Mouse (Mus musculus) G1E (cell line): ENCODE measurements at regions not wholly inside any gene's neighbourhood (a gene's known extent, or its start where the extent isn't known, plus 50 kb on each side); places are given as distances from the start of the nearest gene placed in this dataset.

ENCODE experiments used
- ATAC-seq: 2 replicates; pipeline ENCODE4 v1.8.0; 2016; ENCODE audit warnings: mild to moderate bottlenecking; ENCODE audit not compliant: insufficient number of reproducible peaks, poor library complexity, low FRiP score, severe bottlenecking; ENCODE audit errors: extremely low read depth
- DNase-seq: peaks from one replicate; pipeline ENCODE4 v3.0.0; 2012; ENCODE audit warnings: low spot score
- H3K27me3 ChIP-seq: 2 replicates; pipeline ENCODE4 v1.6.1; 2012; ENCODE audit warnings: mild to moderate bottlenecking, low read length, inconsistent platforms; ENCODE audit not compliant: insufficient read depth
- H3K36me3 ChIP-seq: replicated peaks from 2 replicates; pipeline ENCODE3; 2012; ENCODE audit warnings: mild to moderate bottlenecking, inconsistent platforms
- H3K4me1 ChIP-seq: 2 replicates; pipeline ENCODE4 v1.6.1; 2012; ENCODE audit warnings: low read depth, low read length, inconsistent platforms, mixed read lengths; ENCODE audit not compliant: insufficient read depth
- H3K4me3 ChIP-seq: 2 replicates; pipeline ENCODE4 v1.5.1; 2012; ENCODE audit warnings: low read depth, mild to moderate bottlenecking, inconsistent platforms, low read length, moderate library complexity, mixed read lengths
- H3K9me3 ChIP-seq: replicated peaks from 2 replicates; pipeline ENCODE4 v1.6.1; 2012; ENCODE audit warnings: inconsistent platforms
- CTCF ChIP-seq: IDR thresholded peaks from 2 replicates; pipeline ENCODE4 v1.5.1; 2012; ENCODE audit warnings: low read depth, low read length, inconsistent platforms, mixed read lengths
- GATA1 ChIP-seq: IDR thresholded peaks from 2 replicates; pipeline ENCODE4 v1.6.1; 2012; ENCODE audit warnings: borderline replicate concordance, low read length, inconsistent platforms, mixed read lengths
- GATA2 ChIP-seq: IDR thresholded peaks from 2 replicates; pipeline ENCODE4 v1.6.1; 2012; ENCODE audit warnings: low read depth, low read length, inconsistent platforms, borderline replicate concordance
- POLR2AphosphoS5 ChIP-seq: IDR thresholded peaks from 2 replicates; pipeline ENCODE4 v1.6.1; 2012; ENCODE audit warnings: low read depth, low read length, inconsistent platforms; ENCODE audit not compliant: insufficient replicate concordance
- TAL1 ChIP-seq: conservative IDR thresholded peaks from 2 replicates; pipeline ENCODE4 v1.6.1; 2012; ENCODE audit warnings: low read depth, low read length, inconsistent platforms, mixed read lengths

GRCm38 (mm10) chr8:12223376-12223775 lies 55.2 kb upstream of the A230072I06Rik start:
- no peak for ATAC-seq
- Histone ChIP-seq H3K27me3 (no peaks in the 10 kb centered on the region; the same call in 1 of the 2 replicates), H3K9me3 (no peaks in the 10 kb centered on the region), H3K4me1 (no peaks in the 10 kb centered on the region), H3K4me3 (no peak overlapping the region), H3K36me3 (no peaks in the 10 kb centered on the region)
- no peak for DNase-seq
- no peak for TF ChIP-seq TAL1
- no peak for TF ChIP-seq POLR2AphosphoS5
- no peak for TF ChIP-seq GATA1
- no peak for TF ChIP-seq GATA2
- no peak for TF ChIP-seq CTCF
